Mouse (Mus musculus): ENCODE data around the gene Tmem274. TPM values are rescaled to one million over a fixed set of nuclear protein-coding genes. Genes with fewer than 3 reads are reported as not detected.

The Tmem274 gene
- polyA plus RNA-seq (2015; fragmentation: Nextera tagmentation; extraction: Ambion mirVana): not detected in 2 replicates

DNA sequence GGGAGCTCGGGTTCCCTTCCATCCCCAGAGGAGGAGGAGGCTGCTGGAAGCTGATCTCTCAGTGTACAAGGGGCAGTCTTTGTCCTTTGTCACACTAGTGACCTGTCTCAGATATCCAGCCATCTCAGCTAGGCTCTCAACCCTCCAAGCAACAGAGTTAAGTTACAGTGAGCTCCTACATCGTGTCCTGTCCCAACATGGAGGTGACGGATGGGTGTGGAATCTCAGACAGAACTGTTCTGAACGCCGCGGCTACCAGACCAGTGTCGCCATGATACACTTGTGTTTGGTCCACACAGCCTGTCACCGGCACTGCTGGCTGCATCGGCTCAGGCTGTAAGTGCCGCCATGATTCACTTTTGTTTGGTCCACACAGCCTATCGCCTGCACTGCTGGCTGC, at the start of gene Tmem274:
Gene Tmem274 (plus strand): TSS at position 301 of the 400 bp plus-strand sequence.

DNA sequence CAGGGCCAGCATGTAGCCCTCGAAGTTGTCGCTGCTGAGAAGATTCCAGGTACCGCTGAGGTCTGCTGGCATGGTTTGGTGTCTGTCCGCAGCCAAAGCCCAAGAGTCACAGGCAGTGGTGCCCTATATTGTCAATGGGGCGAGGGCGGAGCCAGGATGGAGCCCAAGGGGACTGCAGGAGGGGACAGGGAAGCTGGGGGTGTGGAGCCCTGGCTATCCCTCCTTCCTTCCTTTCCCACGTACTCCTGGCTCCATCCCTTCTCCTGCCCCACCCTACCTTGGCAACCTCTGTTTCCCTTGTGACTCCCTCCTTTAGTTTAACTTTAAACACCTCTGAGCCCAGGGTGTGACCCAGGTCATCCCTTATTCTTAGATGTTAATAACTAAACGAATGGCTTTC, 22.3 kb upstream of the Tmem274 start, which contains the start of gene Rbp7:
Gene Rbp7 (minus strand): TSS at position 100 of the 400 bp plus-strand sequence.

DNA sequence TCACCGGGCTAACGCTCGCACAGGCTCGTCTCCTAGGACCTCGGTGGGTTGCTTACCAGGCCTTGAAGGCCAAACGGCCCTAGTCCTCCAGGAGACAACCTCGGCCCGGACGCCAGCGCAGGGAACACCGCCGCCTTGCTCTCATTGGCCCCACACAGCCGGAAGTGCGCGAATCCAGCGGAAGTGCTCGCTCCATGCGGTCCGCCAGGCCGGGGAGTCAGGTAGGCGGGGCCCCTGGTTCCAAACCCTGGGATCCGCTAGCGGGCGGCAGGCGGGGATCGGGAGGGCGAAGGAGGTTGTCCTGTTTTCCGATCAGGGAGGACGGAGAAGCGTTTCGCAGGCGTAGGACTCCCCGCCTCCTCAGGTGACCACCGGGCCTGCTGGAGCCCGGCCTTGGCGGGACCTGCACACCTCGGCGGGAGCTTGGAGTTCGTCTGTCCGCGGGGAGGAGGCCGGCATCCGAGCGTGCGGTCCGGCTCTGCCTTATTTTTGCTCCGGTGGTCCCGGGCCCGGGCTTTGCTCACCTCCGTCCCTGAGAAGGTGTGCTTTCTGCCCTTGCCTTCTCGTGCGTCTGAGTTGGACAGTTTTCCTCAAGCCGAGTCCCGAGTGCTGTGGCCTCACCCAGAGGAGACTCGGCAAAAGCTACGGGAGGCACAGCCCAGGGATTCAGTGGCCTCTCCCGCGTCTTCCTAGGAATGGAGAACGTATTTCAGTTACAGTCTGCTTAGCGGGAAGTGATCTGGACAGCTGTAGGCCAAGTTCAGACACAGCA, 8.1 kb downstream of the Tmem274 start, which contains the start of the genes Nmnat1 and Lzic:
Gene Nmnat1 (minus strand): TSS at position 150 of the 772 bp plus-strand sequence.
Gene Lzic (plus strand): TSS at position 177 of the 772 bp plus-strand sequence.

DNA sequence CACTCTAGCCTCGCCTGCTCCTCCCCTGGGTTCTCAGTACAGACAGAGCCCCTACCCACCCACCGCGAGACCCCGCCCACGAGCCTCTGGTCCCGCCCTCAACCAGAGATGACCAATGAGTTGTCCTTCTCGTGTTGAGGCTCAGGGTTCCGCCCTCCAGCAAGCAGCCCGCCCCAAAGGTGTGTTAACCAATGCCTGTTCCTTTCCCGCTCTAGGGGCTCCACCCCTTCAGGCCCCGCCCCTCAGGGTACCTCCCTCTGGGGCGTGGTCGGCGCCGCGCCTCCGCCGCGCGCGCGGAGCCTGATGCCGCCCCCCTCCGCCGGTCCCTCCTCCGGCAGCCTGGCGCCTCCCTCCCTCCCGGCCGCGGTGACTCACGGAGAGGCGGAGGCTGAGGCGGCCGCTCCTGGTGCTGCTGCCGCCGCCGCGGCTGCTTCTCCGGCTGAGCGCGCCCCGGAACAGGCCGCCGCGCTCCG, 40.7 kb downstream of the Tmem274 start, which contains the start of gene Ctnnbip1:
Gene Ctnnbip1 (plus strand): TSS at position 369 of the 473 bp plus-strand sequence.

Other genes starting within 250 kb of the Tmem274 start
- gene Kif1b, start 169.7 kb upstream of the Tmem274 start, polyA plus RNA-seq (2015; fragmentation: Nextera tagmentation; extraction: Ambion mirVana): 195 and 208 TPM in 2 replicates
- gene Ube4b, start 50.6 kb upstream of the Tmem274 start, polyA plus RNA-seq (2015; fragmentation: Nextera tagmentation; extraction: Ambion mirVana): 41.2 and 43.1 TPM in 2 replicates
- gene Rbp7, start 22.4 kb upstream of the Tmem274 start, polyA plus RNA-seq (2015; fragmentation: Nextera tagmentation; extraction: Ambion mirVana): 0.36 TPM in 1 of 2 replicates, not detected in the other
- gene Nmnat1, start 7.8 kb downstream of the Tmem274 start, polyA plus RNA-seq (2015; fragmentation: Nextera tagmentation; extraction: Ambion mirVana): 6.0 and 6.3 TPM in 2 replicates
- gene Lzic, start 7.9 kb downstream of the Tmem274 start, polyA plus RNA-seq (2015; fragmentation: Nextera tagmentation; extraction: Ambion mirVana): 27.7 and 33.7 TPM in 2 replicates
- gene Ctnnbip1, start 40.9 kb downstream of the Tmem274 start, polyA plus RNA-seq (2015; fragmentation: Nextera tagmentation; extraction: Ambion mirVana): 116 and 124 TPM in 2 replicates
- gene Clstn1, start 109.1 kb downstream of the Tmem274 start, polyA plus RNA-seq (2015; fragmentation: Nextera tagmentation; extraction: Ambion mirVana): 228 and 232 TPM in 2 replicates
- 10.8 and 12.0 TPM in 2 replicates for gene Pik3cd, start 225.2 kb downstream of the Tmem274 start, polyA plus RNA-seq (2015; fragmentation: Nextera tagmentation; extraction: Ambion mirVana)